Mouse (Mus musculus): ENCODE measurements around the gene Olig2. TPM values are rescaled to one million over a fixed set of nuclear protein-coding genes. Genes with fewer than 3 reads are reported as not detected.
"Not testable (repeated sequence)": the region's sequence is repeated elsewhere in the genome, so short reads cannot be mapped to it uniquely, and the experiment has no call there.

The Olig2 gene
- polyA plus RNA-seq, 1 experiment = 0.12 TPM

DNA sequence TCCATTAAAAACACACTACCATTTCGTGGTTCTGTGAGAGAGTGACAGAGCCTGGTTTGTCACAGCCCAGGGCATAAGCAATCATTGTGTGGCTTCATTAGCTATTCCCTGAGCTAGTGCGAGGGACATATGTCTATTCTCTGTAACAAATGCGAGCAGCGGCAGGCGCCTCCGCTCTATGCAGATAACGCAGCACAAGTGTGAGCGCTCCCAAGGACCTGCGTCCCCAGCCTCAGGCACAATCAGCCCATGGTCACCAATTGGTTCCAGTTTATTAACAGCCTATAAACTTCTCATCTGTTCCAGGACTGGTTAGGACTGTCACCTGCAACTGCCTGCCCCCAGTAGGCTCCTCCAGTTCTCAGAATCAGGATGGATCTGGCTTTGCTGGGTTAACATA lies 21.0 kb downstream of the Olig2 start:
- TF ChIP-seq CTCF (IDR thresholded peaks at IDR 0.05; ENCODE audit: borderline replicate concordance, control insufficient read depth, extremely low read depth, insufficient read depth, low read length, poor library complexity) (no peak), POLR2A (IDR thresholded peaks at IDR 0.05; ENCODE audit: control insufficient read depth, extremely low read depth, insufficient read depth, low read length, poor library complexity) (no peak)
- 90% methylated on average over 9 of the region's 9 CpGs for WGBS
- H3K27me3 ChIP-seq (ENCODE audit: control insufficient read depth, insufficient read depth, low read length) = no peaks in the 10 kb centered on the region
- H3K36me3 ChIP-seq (ENCODE audit: control insufficient read depth, insufficient read depth, low read length) = no peaks in the 10 kb centered on the region
- no peaks in the 10 kb centered on the region for H3K4me1 ChIP-seq (replicated peaks; ENCODE audit: control insufficient read depth, insufficient read depth, low read length)
- H3K4me3 ChIP-seq (ENCODE audit: control insufficient read depth, insufficient read depth, low read length) = no peak overlapping the region
- no peak for DNase-seq
- H3K27ac ChIP-seq (ENCODE audit: control insufficient read depth, insufficient read depth, low read length) = no peak overlapping the region

DNA sequence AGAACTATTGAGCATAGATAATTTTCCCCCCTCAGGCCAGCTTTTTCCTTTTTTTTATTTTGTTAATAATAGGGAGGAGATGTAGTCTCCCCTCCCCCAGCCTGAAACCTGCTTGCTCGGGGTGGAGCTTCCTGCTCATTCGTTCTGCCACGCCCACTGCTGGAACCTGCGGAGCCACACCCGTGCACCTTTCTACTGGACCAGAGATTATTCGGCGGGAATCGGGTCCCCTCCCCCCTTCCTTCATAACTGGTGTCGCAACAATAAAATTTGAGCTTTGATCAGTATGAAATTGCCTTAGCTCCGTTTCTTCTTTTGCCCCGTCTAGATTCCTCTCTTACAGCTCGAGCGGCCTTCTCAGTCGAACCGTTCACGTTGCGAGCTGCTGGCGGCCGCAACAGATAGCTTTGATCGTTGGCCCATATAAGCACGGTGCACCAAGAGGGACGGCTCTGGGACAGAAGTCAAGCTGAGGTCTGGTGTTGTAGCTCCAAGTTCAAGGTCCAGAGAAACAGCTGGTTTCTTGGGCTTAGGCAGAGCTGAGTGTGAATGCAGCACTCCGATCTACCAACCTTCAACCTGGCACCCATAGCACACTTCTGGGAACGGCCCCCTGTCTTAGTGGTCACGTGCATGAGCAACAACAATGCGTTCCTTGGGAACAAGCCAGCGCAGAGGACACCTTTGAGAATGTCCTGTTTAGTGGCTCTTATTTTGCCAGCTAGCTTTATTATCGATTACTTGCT lies 30.3 kb downstream of the Olig2 start:
- not testable (repeated sequence) for H3K27me3 ChIP-seq (ENCODE audit: control insufficient read depth, insufficient read depth, low read length); H3K4me1 ChIP-seq (replicated peaks; ENCODE audit: control insufficient read depth, insufficient read depth, low read length); H3K4me3 ChIP-seq (ENCODE audit: control insufficient read depth, insufficient read depth, low read length); DNase-seq; H3K36me3 ChIP-seq (ENCODE audit: control insufficient read depth, insufficient read depth, low read length); H3K27ac ChIP-seq (ENCODE audit: control insufficient read depth, insufficient read depth, low read length)
- WGBS = 26% methylated on average over 24 of the region's 28 CpGs

DNA sequence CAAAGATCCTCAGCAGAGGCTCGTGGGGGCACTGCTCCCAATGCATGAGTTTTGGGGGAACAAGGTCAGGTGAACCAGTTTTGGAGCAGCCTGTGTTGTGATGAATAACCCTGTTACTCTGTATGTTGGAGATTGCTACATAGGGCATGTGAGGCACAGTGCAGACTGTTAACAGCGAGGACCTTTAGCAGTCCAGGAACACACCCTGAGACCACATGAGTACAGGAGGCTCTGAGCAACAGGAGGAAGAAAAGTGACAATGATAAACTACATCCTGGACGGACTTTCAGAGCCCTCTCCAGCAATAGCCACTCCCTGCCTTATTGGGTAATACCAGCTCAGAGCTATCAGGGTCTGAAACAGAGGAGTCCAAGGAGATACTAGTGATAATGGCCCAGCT lies 33.7 kb downstream of the Olig2 start:
- no peak for DNase-seq
- 46% methylated on average over 3 of the region's 3 CpGs for WGBS
- H3K27me3 ChIP-seq (ENCODE audit: control insufficient read depth, insufficient read depth, low read length) = no peaks in the 10 kb centered on the region; the same call in 1 of the 2 replicates

DNA sequence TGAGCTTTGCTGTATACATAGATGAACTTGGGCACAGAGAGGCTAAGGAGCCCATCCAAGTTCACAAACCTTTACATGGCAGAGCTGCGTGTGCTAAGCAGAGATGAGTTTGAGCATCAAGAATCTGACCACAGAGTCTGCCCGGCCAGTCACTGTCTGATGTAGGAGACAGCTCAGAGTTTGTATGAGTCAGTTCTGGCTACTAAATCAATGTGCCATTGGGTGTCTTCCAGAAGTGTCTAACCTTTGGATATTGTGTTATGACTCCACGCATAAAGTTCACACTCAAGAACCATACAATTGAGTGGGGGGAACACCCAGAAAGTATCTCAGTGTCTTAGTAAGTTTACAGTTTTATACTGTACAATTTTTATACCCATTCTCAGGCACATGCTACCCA lies 35.6 kb downstream of the Olig2 start:
- H3K36me3 ChIP-seq (ENCODE audit: control insufficient read depth, insufficient read depth, low read length) = no peaks in the 10 kb centered on the region
- no peak overlapping the region for H3K4me3 ChIP-seq (ENCODE audit: control insufficient read depth, insufficient read depth, low read length)
- WGBS = 90% methylated on average over 3 of the region's 3 CpGs
- no peak overlapping the region for H3K27ac ChIP-seq (ENCODE audit: control insufficient read depth, insufficient read depth, low read length)
- DNase-seq = no peak
- TF ChIP-seq CTCF (IDR thresholded peaks at IDR 0.05; ENCODE audit: borderline replicate concordance, control insufficient read depth, extremely low read depth, insufficient read depth, low read length, poor library complexity) (no peak), POLR2A (IDR thresholded peaks at IDR 0.05; ENCODE audit: control insufficient read depth, extremely low read depth, insufficient read depth, low read length, poor library complexity) (no peak)
- H3K4me1 ChIP-seq (replicated peaks; ENCODE audit: control insufficient read depth, insufficient read depth, low read length) = no peaks in the 10 kb centered on the region
- no peaks in the 10 kb centered on the region; the same call in 1 of the 2 replicates for H3K27me3 ChIP-seq (ENCODE audit: control insufficient read depth, insufficient read depth, low read length)

More for the DNA sequence above, 33.7 kb downstream of the Olig2 start:
- H3K4me3 ChIP-seq (ENCODE audit: control insufficient read depth, insufficient read depth, low read length) = no peak overlapping the region
- no peak overlapping the region for H3K27ac ChIP-seq (ENCODE audit: control insufficient read depth, insufficient read depth, low read length)
- no peaks in the 10 kb centered on the region for H3K4me1 ChIP-seq (replicated peaks; ENCODE audit: control insufficient read depth, insufficient read depth, low read length)
- no peaks in the 10 kb centered on the region for H3K36me3 ChIP-seq (ENCODE audit: control insufficient read depth, insufficient read depth, low read length)
- TF ChIP-seq CTCF (IDR thresholded peaks at IDR 0.05; ENCODE audit: borderline replicate concordance, control insufficient read depth, extremely low read depth, insufficient read depth, low read length, poor library complexity) (no peak), POLR2A (IDR thresholded peaks at IDR 0.05; ENCODE audit: control insufficient read depth, extremely low read depth, insufficient read depth, low read length, poor library complexity) (no peak)

DNA sequence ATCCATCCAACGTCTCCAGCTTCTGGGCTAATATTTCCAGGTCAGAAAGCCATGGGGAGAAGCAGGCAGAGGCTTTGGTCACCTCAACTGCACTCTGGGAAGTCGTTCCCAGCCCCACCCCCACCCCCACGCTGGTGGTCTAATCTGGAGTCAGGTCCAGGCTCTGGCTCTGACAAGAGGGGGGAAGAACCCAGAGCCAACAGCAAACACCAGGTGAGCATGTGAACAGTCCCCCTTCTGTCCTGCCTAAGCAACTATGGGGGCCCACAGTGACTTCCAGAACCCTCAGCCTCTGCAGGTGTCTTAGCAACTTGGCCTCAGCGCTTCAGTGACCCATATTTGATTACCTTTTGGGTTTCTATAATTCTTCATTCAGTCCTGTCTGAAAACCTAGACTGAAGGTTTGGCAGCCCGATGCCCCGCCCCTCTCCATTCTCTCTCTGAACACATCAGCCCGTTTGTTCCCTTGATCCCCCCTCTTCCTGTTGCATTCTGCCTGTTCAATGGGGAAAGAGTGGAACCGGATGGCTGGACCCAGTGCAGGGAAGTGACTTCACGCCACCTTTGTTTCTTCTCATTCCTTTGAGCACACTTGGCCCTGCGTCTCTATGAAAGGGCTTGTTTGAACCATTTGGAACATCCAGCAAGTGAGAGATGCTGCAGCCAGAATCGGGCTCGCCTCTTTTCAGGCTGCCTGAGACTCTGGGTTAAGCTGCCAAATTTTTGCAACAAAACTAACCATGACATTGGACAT lies 37.4 kb downstream of the Olig2 start:
- Histone ChIP-seq H3K4me3 (ENCODE audit: control insufficient read depth, insufficient read depth, low read length) (no peak overlapping the region), H3K27me3 (ENCODE audit: control insufficient read depth, insufficient read depth, low read length) (no peaks in the 10 kb centered on the region; the same call in 1 of the 2 replicates), H3K36me3 (ENCODE audit: control insufficient read depth, insufficient read depth, low read length) (no peaks in the 10 kb centered on the region), H3K4me1 (replicated peaks; ENCODE audit: control insufficient read depth, insufficient read depth, low read length) (no peaks in the 10 kb centered on the region), H3K27ac (ENCODE audit: control insufficient read depth, insufficient read depth, low read length) (no peak overlapping the region)
- TF ChIP-seq CTCF (IDR thresholded peaks at IDR 0.05; ENCODE audit: borderline replicate concordance, control insufficient read depth, extremely low read depth, insufficient read depth, low read length, poor library complexity) = no peak
- TF ChIP-seq POLR2A (IDR thresholded peaks at IDR 0.05; ENCODE audit: control insufficient read depth, extremely low read depth, insufficient read depth, low read length, poor library complexity) = no peak
- WGBS = 37% methylated on average over 12 of the region's 12 CpGs
- no peak for DNase-seq

DNA sequence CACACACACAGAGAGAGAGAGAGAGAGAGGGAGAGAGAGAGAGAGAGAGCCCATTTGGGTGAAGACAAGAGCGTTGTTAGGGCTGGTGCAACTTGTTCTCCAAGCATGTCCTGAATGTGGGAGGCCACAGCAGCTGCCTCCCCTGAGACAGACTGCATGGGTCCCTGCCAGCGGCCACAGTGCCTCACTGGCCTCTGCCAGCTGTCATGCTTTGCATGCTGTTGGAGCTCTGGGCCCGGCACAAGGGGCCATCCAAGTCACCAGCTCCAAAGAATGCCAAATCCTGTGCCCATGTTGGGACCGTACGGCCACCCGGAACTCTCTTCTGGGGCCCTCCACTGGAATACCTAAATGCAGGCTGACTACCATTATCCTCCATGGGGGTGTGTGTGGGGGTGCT lies 40.7 kb downstream of the Olig2 start:
- Histone ChIP-seq H3K4me3 (ENCODE audit: control insufficient read depth, insufficient read depth, low read length) (no peak overlapping the region), H3K27me3 (ENCODE audit: control insufficient read depth, insufficient read depth, low read length) (peaks cover 9% of the 10 kb centered on the region), H3K27ac (ENCODE audit: control insufficient read depth, insufficient read depth, low read length) (no peak overlapping the region), H3K4me1 (replicated peaks; ENCODE audit: control insufficient read depth, insufficient read depth, low read length) (no peaks in the 10 kb centered on the region), H3K36me3 (ENCODE audit: control insufficient read depth, insufficient read depth, low read length) (no peaks in the 10 kb centered on the region)
- TF ChIP-seq POLR2A (IDR thresholded peaks at IDR 0.05; ENCODE audit: control insufficient read depth, extremely low read depth, insufficient read depth, low read length, poor library complexity) (no peak), CTCF (IDR thresholded peaks at IDR 0.05; ENCODE audit: borderline replicate concordance, control insufficient read depth, extremely low read depth, insufficient read depth, low read length, poor library complexity) (no peak)
- no peak for DNase-seq
- WGBS = 83% methylated on average over 6 of the region's 6 CpGs
